Mouse (Mus musculus) midbrain, postnatal 0 days (tissue): Measurements from ENCODE around the gene G430095P16Rik. TPM values are rescaled to one million over a fixed set of nuclear protein-coding genes. Genes with fewer than 3 reads are reported as not detected.
A peak's percentile ranks its signal among the peaks of the same experiment; 100 is the strongest.

Experiments used
- ATAC-seq: fragments of 200-750 bp; cut with Nextera tagmentation; 2 replicates; pipeline ENCODE4 v1.8.0; 2017; ENCODE audit warnings: moderate number of reproducible peaks, mild to moderate bottlenecking, moderate TSS enrichment, moderate library complexity; ENCODE audit not compliant: low FRiP score
- DNase-seq: peaks from one replicate; pipeline ENCODE4 v3.0.0-alpha.2; 2015; ENCODE audit warnings: low spot score
- H3K27ac ChIP-seq: fragments of 300-500 bp; sonication (generic); 2 replicates; pipeline ENCODE4 v1.5.1; 2014; ENCODE audit warnings: low read depth, mild to moderate bottlenecking, low read length, mixed read lengths
- H3K27me3 ChIP-seq: fragments of 300-500 bp; sonication (generic); 2 replicates; pipeline ENCODE4 v1.6.1; 2014; ENCODE audit warnings: low read length, control low read depth, mixed read lengths; ENCODE audit not compliant: insufficient read depth
- H3K36me3 ChIP-seq: fragments of 300-500 bp; sonication (generic); 2 replicates; pipeline ENCODE4 v1.6.1; 2014; ENCODE audit warnings: low read length, control low read depth, mixed read lengths; ENCODE audit not compliant: insufficient read depth
- H3K4me1 ChIP-seq: fragments of 300-500 bp; sonication (generic); 2 replicates; pipeline ENCODE4 v1.6.1; 2014; ENCODE audit warnings: mild to moderate bottlenecking, control low read depth, antibody characterized with exemption, low read length, mixed read lengths; ENCODE audit not compliant: insufficient read depth
- H3K4me2 ChIP-seq: fragments of 300-500 bp; sonication (generic); 2 replicates; pipeline ENCODE4 v1.6.1; 2014; ENCODE audit warnings: low read depth, mild to moderate bottlenecking, low read length, mixed read lengths; ENCODE audit not compliant: poor library complexity, severe bottlenecking
- H3K4me3 ChIP-seq: fragments of 300-500 bp; sonication (generic); 2 replicates; pipeline ENCODE4 v1.5.1; 2014; ENCODE audit warnings: low read depth, mild to moderate bottlenecking, low read length, moderate library complexity
- H3K9ac ChIP-seq: fragments of 300-500 bp; sonication (generic); replicated peaks from 2 replicates; pipeline ENCODE4 v1.6.1; 2014; ENCODE audit warnings: mild to moderate bottlenecking, low read length, moderate library complexity, mixed read lengths; ENCODE audit not compliant: poor library complexity, severe bottlenecking
- H3K9me3 ChIP-seq: fragments of 300-500 bp; sonication (generic); 2 replicates; pipeline ENCODE4 v1.6.1; 2016; ENCODE audit warnings: low read length, control low read depth
- CTCF ChIP-seq: IDR thresholded peaks from 2 replicates; pipeline ENCODE4 v1.5.1; 2016; ENCODE audit warnings: antibody characterized with exemption, mild to moderate bottlenecking
- WGBS: fragments of 180-500 bp; shearing (Covaris S2); extraction: QIAGEN DNeasy Blood & Tissue Kit; methylation state at CpG from one replicate; pipeline ENCODE4 v1.1.7; 2014; 5-methylcytosine and 5-hydroxymethylcytosine counted together
- polyA plus RNA-seq: library from polyadenylated mRNA; unstranded; fragments of >200 nt; fragmentation: Nextera tagmentation; extraction: Ambion mirVana; gene quantifications from 2 replicates; pipeline ENCODE4 v1.2.1, GENCODE M21; 2015
- total RNA-seq: library from RNA; depleted of rRNA; stranded (reverse); fragments of >200 nt; gene quantifications from 2 replicates; pipeline ENCODE4 v1.2.3, GENCODE M21; 2014

The G430095P16Rik gene
- total and polyA plus RNA-seq, 2 experiments from 2014 or later, result 0.39 TPM; not detected in 1

DNA sequence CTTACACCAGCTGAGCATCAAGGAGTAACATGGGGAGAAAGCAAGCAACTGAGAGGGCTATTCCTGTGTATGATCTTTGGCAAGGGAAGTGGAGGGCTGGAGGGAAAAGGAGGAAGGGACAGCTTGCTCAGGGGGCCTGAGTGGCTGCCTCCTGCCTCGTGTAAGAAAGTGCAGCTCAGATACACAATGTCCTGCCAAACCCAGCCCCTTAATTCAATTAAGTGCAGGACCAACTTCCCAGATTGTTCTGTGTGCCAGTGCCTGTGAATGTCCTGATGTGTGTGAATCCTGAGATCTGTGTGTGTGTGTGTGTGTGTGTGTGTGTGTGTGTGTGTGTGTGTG lies 16.6 kb downstream of the G430095P16Rik start:
- ATAC-seq (no peak), DNase-seq (peak; percentile 54)
- WGBS, result 7% methylated on average over 1 of the region's 1 CpGs
- Histone ChIP-seq H3K27ac (no peak overlapping the region), H3K4me2 (no peak overlapping the region), H3K27me3 (peaks cover 25% of the 10 kb centered on the region), H3K36me3 (no peaks in the 10 kb centered on the region), H3K9me3 (no peaks in the 10 kb centered on the region), H3K4me1 (no peaks in the 10 kb centered on the region), H3K9ac (no peak overlapping the region), H3K4me3 (no peak overlapping the region)
- no peak for TF ChIP-seq CTCF

DNA sequence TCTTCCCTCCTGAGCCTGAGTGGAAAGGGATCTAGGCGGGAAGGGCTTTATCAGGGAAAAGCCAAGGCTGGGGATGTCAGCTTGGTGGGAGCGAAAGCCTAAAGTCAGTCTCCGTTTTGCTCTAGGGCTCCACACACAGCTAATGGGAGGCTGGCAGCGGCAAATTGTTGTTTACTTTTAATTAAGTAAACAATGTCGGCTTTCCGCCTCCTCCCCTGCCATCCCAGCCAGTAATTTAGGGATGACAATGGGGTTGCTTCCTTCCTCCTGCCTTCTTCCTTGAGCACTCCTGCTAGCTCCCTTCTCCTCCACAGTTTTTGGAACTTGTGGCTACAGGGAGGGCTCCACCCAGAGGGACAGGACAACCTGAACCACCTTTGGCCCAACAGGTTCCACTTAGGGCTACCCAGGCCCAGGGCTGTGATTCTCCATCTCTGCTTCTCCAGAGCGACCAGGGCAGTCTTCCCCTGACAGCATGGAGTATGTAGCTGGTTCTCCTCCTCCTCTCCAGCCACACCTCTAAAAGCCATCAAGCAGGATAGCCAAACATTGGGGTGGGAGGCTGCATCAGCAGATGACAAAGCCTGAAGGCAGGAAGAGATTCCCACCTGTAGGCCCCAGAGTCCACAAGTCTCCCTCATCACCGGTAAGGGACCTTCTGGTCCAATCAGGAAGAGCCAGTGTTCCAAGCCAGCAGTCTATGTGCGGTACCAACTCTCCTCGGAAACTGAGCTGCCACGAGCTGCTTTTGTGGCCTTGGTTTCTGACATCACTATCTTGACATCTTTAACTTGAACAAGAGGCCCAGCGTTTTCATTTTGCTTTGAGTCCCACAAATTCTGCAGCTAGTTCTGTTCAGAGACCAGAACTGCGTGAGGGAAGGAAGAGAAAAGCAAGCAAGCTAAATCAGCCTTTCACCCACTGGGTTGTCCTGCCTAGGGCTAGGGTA lies 18.4 kb downstream of the G430095P16Rik start:
- Histone ChIP-seq H3K27ac (no peak overlapping the region), H3K9ac (no peak overlapping the region), H3K4me3 (no peak overlapping the region), H3K4me1 (no peaks in the 10 kb centered on the region), H3K4me2 (no peak overlapping the region), H3K36me3 (no peaks in the 10 kb centered on the region), H3K9me3 (no peaks in the 10 kb centered on the region), H3K27me3 (peaks cover 23% of the 10 kb centered on the region)
- DNase-seq (no peak), ATAC-seq (no peak)
- WGBS, result 47% methylated on average over 13 of the region's 13 CpGs
- TF ChIP-seq CTCF, result no peak

DNA sequence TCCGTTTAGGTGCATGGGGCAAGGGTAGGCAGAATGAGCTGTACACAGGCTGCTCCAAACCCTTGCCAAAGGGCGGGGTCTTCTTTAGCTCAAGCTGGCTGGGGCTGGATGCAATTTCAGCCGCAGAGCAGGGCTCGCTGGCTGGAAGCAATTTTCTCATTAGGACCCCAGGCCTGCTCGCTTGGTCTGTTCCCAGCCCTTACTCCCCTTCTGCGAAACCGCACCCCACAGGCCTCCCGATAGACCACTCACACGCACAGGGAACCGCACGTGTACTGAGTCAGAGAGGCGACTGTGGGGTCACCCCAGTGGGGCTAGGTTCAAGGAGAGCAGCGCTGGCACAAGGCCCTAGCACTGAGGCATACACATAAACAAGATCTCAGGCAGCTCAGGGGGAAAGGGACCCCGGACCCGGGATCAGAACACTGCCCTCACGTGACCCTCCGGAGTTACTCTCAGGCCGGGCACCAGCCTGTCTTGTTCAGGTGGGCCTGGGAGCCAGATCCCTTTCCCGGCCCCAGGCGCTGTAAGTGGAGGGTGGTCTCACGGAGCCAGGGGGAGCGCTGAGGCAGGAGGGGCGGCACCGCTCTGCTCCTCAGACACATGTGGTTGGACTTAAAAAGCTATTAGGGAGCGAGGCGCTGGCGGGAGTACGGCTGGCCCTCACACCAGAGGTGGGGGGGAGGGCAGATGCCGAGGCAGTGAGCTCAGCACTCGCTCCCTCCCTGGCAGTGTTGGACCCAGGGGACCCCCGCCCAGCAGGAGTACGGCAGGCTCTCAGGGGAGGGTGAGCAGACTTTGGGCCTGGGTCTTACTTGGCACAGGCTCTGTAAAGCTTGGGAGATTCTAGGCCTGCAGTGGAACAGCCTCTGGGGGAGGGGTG lies 19.6 kb downstream of the G430095P16Rik start:
- ATAC-seq, result no peak
- no peak overlapping the region for H3K4me3 ChIP-seq
- H3K4me2 ChIP-seq, result no peak overlapping the region
- peaks cover 26% of the 10 kb centered on the region for H3K27me3 ChIP-seq
- H3K9ac ChIP-seq, result no peak overlapping the region
- peak; percentile 56 for DNase-seq
- no peak overlapping the region for H3K27ac ChIP-seq
- 14% methylated on average over 31 of the region's 32 CpGs for WGBS
- H3K9me3 ChIP-seq, result no peaks in the 10 kb centered on the region
- no peak for TF ChIP-seq CTCF
- no peaks in the 10 kb centered on the region for H3K36me3 ChIP-seq
- H3K4me1 ChIP-seq, result no peaks in the 10 kb centered on the region

DNA sequence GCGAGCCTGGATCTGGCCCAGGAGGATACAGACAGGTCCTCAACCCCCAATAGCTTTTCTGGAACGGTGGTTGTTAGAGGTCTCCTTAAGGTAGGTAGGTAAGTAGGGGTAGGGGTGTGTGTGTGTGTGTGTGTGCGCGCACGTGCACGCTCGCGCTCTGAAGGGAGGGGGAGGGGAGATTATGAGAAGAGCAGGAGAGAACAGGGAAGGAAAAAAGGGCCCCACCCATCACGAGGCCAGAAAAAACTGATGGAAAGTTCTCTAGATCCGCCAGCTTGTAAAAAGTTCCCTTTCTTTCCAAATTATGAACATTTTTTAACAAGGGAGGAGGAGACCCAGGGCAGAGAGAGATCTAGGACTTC lies 20.2 kb downstream of the G430095P16Rik start:
- WGBS, result 10% methylated on average over 10 of the region's 10 CpGs
- H3K27ac ChIP-seq, result no peak overlapping the region
- ATAC-seq (no peak), DNase-seq (no peak)
- no peak for TF ChIP-seq CTCF
- H3K4me2 ChIP-seq, result no peak overlapping the region
- H3K4me1 ChIP-seq, result no peaks in the 10 kb centered on the region
- no peak overlapping the region for H3K4me3 ChIP-seq
- H3K9ac ChIP-seq, result no peak overlapping the region
- H3K36me3 ChIP-seq, result no peaks in the 10 kb centered on the region
- no peaks in the 10 kb centered on the region for H3K9me3 ChIP-seq
- peaks cover 26% of the 10 kb centered on the region for H3K27me3 ChIP-seq

DNA sequence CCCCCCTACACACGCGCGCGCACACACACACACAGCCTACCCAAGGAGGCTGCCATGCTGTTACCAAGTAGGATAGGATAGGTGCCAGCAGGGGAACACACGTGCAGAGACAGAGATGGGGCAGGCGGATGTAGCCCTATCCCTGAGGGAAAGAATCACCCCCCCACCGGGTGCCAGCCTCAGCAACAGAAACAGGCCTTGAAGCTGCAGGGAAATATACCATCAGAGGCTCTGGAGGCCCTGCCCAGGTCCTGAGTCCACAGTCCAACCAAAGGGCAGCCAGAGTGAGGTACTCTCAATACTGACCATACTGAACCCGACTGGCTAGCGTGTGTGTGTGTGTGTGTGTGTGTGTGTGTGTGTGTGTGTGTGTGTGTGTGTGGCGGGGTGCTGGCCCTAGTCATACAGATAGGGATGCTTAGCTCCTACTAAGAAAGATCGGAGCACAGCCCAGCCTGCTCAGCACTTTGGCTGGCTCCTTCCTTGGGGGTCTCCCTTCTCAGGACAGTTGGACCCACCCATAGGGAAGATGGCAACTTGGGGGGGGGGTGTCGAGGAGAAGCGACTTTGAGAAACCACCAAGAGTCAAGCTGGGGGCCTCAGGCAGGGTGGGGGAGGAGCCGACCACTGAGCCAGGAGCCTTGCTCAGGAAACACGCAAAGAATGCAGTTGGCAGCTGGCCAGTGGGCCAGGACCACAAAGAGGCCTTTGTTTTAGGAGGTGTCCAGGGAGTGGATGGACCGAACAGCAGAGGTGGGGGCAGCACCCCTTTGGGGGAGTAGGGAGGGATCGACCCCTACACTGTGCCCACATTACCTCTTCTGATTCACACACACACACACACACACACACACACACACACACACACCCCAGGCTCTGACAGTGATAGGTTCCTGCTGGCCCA lies 21.0 kb downstream of the G430095P16Rik start:
- no peak for TF ChIP-seq CTCF
- H3K4me2 ChIP-seq, result no peak overlapping the region
- peaks cover 21% of the 10 kb centered on the region; the same call in 1 of the 2 replicates for H3K27me3 ChIP-seq
- no peak overlapping the region for H3K9ac ChIP-seq
- DNase-seq (peak; percentile 77), ATAC-seq (peak; percentile 45; the same call in 1 of the 2 replicates)
- no peak overlapping the region for H3K27ac ChIP-seq
- H3K36me3 ChIP-seq, result no peaks in the 10 kb centered on the region
- H3K4me3 ChIP-seq, result no peak overlapping the region
- 7% methylated on average over 17 of the region's 17 CpGs for WGBS
- H3K4me1 ChIP-seq, result no peaks in the 10 kb centered on the region
- no peaks in the 10 kb centered on the region for H3K9me3 ChIP-seq
